Mouse (Mus musculus) T-cell, adult 2 months (primary cell): ENCODE results near the gene Plekhd1.
A peak's percentile ranks its signal among the peaks of the same experiment; 100 is the strongest.

Source experiments
- DNase-seq: peaks from one replicate; pipeline ENCODE4 v3.0.0; 2022; ENCODE audit warnings: low spot score

Gene Plekhd1

GRCm38 (mm10) chr12:80757751-80758558 is 65.6 kb downstream of the Plekhd1 start:
- DNase-seq: peak; percentile 39

- no peak for DNase-seq
These were observed 66.4 kb downstream of the Plekhd1 start for GRCm38 (mm10) chr12:80758559-80759386.

- no peak for DNase-seq
These were observed 67.0 kb downstream of the Plekhd1 start for GRCm38 (mm10) chr12:80759387-80759712.

- no peak for DNase-seq
These were observed 67.5 kb downstream of the Plekhd1 start for GRCm38 (mm10) chr12:80759713-80760395.

- DNase-seq: peak; percentile 82
These were observed 68.0 kb downstream of the Plekhd1 start, which contains the start of gene Ccdc177 for GRCm38 (mm10) chr12:80760396-80760801. Gene Ccdc177, minus strand, starts transcription at chr12:80760687.

- DNase-seq: no peak
These were observed 70.6 kb downstream of the Plekhd1 start for GRCm38 (mm10) chr12:80762982-80763381.

GRCm38 (mm10) chr12:80764116-80764515 is 71.7 kb downstream of the Plekhd1 start:
- DNase-seq: no peak

- DNase-seq: peak; percentile 58
These were observed 77.3 kb downstream of the Plekhd1 start for GRCm38 (mm10) chr12:80769697-80770096.
